Mouse (Mus musculus) G1E-ER4 (cell line): ENCODE measurements around the gene Slc6a21. TPM values are rescaled to one million over a fixed set of nuclear protein-coding genes. Genes with fewer than 3 reads are reported as not detected.

Source experiments
- GATA1 ChIP-seq: IDR thresholded peaks from one replicate; pipeline ENCODE4 v1.8.0; 2012; ENCODE audit warnings: low read length, inconsistent platforms
- polyA plus RNA-seq: library from polyadenylated mRNA; stranded (reverse); fragments of >175 nt; gene quantifications from 2 replicates; pipeline ENCODE4 v1.2.3, GENCODE M21; 2012

Gene Slc6a21
- polyA plus RNA-seq, 1 experiment = not detected

DNA sequence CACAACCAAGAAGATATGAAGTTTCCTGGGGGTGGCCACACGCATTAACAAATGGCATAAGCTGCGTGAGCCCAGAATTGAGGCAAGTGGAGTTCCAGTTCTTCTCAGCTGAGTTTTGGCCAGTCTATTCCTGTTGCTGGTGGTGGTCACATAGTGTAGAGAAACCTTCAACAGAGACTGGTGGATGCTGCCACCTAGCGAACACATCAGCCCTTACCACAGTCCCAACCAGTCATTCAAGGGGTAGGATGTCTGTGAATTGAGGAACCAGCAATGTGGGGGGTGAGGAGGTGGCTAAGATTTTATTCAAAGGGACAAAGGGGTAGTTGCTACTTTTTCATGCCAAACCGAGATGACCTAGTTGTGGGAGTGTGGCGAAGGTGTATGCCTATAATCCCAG lies 22.4 kb downstream of the Slc6a21 start:
- no peak for TF ChIP-seq GATA1

DNA sequence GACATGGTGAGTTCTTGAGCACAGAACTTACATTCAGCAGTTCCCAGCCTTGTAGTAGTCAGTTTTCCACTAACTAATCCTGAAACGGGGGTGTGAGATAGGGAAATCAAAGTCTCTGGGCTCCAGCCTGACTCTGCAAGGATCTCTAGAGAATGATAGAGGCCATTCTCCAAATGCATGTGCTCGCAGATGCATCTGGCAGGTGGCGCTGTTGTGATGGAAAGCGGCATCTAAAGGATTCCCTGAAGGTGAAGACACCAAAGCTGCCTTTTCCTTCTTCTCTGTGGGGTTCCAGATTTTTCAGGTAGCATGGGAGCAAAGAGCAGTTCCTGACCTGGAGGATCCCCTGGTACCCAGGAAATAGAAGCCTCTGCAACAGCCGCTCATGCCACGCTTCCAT lies 23.0 kb downstream of the Slc6a21 start:
- no peak for TF ChIP-seq GATA1

DNA sequence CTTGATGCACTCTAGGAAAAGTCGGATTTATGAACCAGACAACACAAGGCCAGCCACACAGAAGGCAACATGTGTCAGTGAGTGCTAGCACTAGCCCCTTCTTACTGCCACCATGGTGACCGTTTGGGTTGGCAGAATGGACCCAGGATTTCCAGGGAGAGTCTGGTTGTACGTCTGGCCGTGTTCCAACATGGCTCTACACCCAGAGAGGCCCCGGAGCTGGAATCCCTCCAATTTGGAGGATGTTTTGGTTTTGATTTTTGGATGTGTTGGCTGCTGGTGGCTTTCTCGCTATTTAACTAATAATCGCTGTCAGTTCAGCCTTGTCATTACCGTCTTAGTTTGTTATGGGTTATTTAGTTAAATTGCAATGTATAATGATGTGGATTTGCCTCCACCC lies 25.3 kb downstream of the Slc6a21 start:
- TF ChIP-seq GATA1 = no peak

DNA sequence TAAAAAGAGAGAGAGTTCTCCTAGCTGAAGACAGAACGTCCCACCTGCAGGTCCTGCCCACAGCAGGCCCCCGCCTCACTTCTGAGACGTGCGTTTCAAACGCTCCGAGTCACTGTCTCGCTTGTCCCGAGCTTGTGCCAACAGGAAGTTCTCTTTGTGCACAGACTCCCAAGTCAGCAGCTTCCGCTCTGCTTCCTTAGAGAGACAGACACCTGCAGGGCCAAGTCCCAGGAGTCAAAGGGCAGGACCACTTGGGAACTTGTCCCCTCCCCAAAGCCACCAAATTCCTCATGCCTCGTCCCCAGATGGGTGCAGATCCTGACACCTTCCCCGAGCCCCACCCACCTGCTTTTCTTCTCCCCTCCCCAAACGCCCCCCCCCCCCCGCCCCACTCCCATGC lies 27.6 kb downstream of the Slc6a21 start:
- TF ChIP-seq GATA1 = no peak

DNA sequence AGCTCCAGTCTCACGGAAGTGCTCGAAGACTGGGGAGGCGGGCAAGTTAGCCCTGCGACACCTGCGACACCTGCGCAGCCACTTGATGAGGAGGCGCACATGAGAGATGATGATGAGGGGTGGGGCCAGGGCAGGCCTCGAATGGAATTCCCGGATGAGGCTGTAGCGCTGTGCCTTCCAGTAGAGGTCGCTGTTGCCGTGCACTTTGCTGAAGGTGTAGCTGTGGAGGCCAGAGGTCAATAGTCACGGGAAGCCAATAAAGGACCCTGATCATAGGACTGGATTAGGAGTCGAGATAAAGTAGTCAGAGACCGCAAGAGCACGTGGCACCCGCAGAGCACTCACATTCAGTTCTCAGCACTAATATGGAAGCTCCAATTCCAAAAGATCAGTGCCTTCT lies 28.0 kb downstream of the Slc6a21 start:
- no peak for TF ChIP-seq GATA1

DNA sequence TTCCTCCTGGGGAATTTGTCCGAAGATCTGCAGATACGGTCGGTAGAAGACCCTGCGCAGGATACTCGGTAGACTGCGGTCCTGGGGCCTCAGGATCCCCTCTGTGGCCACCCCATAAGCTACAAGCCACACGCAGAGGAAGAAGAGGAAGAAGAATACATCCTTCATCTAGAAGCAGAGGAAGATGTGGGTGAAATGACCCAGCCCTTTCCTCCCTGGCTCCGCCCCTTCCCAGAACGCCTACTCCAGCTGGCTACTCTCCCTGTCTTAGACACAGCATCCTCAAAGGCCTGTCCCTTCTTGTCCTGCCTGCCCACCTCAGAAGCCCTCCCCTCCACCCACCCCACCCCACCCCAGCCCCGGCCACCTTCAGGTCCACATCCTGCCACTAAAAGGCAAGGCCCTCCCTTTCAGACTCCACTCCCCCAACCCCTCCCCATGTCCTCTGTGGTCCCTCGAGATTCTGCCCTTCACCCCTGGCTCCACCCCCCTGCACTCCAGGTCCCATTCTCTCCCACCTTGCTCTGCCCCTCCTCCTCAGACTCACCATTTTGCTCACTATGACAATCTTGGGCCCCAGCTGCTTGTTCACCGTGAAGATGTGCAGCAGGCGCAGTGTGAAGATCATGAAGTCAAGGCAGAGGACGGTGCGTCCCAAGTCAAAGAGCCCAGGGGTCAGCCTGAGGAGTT lies 31.4 kb downstream of the Slc6a21 start:
- no peak for TF ChIP-seq GATA1

DNA sequence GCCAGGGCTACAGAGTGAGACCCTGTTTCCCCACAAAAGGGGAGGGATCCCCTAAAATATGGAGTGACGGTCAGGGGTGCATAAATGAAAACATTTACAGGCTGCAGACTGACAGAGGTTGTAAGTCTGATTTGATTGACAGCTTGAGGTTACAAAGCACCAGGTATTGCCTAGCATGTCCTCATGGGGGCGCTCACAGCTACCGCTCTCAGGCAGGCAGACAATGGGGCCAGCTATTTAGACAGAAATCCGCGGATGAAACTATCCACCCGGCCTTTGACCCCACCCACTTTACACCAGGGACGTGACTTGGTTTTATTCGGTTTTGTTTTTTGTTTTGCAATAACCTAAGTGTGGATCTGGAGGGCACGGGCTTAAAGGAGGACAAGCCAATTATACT lies 32.1 kb downstream of the Slc6a21 start:
- TF ChIP-seq GATA1 = no peak

DNA sequence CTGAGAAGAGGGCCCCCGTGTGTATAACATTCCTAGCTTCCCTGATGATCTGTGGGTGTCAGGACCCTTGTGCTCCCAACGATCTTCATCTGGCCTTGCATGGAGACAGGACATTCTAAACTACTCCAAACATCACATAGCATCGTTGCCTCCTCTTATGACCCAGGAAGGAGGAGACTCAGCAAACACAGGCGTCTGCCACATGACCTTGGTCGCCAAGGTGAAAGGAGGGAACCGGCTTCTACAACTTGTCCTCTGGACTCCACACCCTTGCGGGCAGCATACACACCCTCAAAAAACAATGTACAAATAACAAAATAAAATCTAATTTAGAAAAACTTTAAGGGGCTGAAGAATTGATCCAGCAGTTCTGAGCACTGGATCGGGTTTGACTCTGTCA lies 34.7 kb downstream of the Slc6a21 start:
- no peak for TF ChIP-seq GATA1

DNA sequence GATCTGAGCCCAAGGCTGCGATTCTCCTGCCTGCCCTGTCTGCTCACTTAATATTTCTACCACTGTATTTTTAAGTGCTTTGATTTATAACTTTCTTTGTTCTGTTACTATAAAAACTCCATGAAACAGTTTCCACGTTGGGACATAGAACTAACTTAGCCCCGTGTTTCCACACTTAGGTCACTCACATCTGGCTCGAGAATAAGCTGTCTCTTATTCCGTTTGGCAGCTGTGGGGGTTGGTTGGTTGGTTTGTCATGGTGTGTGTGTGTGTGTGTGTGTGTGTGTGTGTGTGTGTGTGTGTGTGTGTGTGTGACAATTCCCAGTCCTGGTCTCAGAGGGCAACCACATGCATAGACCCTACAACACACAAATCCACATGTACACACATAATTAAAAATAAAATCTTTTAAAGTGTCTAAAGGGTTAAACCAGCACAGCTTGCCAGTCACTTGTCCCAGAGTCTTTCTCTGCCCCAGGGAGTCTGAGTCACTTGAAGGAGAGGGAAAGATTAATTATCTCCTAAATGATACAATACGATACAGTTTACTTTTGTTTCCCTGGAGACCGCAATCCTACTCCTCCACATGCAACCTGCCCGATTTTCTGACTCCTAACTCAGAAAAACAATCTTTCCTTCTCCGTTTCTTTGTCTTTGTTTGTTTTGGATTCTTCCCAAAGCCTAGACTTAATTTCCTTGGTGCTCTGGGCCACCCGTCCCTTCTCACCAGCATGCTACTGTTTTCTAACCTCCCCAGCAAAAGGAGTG lies 35.6 kb downstream of the Slc6a21 start:
- no peak for TF ChIP-seq GATA1

DNA sequence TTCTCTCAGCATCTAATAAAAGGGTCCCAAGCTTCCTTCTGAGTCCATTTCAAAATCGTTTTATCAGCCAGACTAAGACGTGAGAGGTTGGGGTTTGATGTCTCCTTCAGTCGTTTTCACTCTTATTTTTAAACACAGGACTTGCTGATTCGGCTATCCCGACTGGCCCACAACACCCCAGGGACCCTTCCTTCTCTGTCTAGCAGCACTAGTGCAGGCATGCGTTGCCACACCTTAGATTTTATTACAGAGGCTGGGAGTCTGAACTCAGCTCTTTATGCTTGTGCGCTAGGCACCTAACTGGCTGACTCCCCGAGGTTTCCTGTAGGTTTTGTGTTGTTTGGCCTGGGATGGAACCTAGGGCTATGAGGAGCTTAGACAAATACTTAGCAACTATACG lies 36.2 kb downstream of the Slc6a21 start:
- TF ChIP-seq GATA1 = no peak

DNA sequence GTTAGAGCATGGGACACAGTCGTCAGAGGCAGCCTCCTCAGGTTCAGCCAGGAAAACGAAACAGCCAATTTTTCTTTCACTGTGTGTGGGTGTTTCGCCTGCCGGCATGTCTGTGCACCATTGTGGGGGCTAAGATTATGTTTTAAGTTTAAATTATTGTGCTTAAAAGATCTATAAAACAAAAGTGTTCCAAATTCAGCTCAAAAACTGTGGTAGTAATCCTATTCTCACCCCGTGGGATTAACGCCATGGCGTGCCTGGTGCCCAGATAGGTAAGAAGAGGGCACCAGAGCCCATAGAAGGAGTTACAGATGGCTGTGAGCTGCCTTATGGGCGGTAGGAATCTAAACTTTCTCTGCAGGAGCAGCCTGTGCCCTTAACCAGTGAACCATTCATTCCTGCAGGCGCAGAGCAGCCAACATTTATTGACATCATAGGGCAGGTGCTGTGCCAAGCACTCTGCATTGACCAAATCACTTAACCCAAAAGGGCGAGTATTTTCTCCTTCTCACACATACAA lies 37.9 kb downstream of the Slc6a21 start:
- TF ChIP-seq GATA1 = no peak

DNA sequence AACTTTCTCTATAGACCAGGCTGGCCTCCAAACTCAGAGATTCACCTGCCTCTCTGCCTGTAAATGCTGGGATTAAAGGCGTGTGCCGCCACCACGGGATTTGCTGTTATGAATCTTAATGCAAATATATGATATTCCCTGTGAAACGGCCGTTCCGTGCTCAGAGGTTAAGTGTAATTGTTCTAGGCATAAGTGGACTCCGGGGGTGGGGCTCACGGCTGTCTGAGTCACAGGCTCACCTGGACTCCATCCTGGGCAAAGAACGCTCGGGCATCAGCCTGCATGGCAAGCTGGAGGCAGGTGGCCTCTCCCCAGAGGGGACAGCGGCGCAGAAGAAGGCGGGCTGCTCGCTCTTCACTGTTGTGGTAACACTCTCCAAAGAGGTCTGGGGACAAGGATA lies 39.2 kb downstream of the Slc6a21 start:
- TF ChIP-seq GATA1 = no peak

DNA sequence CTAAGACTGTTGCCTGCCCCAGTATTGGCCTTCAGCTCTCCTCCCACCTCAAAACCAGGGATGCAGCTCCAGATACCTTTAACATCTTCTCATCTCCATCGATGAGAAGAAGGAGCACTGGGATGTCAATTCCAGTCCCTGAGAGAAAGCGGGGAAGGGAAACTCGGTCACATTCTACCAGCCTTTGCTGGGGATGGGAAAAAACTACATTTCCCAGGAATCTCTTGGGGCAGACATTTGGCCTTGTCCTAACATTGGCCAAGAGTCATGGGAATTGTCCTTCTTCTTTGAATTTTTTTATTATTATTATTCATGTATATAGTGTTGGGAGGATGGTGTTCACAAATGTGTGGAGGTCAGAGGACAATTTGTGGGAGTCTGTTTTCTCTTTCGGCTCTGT lies 44.9 kb downstream of the Slc6a21 start:
- no peak for TF ChIP-seq GATA1

DNA sequence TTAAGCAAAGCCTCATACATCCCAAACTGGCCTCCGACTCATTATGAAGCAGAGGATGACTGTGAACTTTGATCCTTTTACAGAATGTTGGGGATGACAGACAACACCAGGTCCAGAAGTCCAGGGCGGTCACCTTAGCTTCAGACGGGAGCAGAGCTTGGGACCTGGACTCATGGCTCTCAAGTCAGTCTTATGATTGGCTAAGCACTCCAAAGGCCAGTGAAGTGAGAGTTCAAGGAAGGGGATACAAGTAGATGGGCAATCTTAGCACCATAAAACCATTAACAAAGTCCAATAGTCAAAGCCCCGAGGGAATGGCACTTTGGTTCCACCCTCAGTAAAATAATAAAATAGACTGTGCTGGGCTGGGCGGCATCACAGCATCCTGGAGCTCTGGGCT lies 45.8 kb downstream of the Slc6a21 start:
- TF ChIP-seq GATA1 = no peak

DNA sequence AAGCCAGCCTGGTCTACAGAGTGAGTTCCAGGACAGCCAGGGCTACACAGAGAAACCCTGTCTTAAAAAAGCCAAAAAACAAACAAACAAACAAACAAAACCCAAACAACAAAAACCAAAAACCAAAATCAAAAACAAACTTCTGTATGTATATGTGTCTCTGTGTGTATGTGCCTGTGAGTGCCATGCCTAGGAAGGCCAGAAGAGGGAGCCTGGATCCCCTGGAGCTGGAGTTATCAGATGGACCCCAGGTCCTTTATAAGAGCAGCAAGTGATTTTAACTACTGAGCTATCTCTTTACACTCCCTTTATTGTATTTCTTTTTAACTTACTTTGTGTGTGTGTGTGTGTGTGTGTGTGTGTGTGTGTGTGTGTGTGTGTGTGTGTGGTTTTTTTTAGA lies 48.5 kb downstream of the Slc6a21 start:
- no peak for TF ChIP-seq GATA1

DNA sequence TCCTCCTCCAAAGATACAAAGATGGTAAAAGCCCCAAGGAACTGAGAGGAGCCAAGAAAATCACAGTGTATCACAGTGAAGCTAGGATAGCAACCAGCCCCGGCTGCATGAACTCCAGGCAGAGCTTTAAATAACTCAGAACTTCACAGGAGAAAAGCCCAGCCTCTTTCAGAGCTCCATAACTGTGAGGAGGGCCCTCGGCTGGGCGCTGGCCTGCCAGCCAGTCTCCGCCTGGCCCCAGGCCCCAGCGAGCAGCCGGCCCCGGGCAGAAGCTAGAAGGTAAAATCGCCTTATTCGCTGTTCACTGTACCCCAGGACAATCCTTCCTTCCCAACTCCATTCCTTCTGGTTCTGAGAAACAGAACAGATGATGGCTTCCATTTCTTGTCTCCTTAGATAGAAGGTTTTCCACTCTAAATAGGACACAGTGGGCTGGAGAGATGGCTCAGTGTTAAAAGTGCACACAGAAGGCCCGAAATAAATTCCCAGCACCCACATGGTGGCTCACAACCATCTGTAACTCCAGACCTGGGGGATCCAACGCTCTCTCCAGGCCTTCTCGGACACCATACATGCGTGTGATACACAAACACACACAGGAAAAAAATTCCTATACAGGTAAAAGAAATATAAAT lies 51.6 kb downstream of the Slc6a21 start:
- no peak for TF ChIP-seq GATA1

DNA sequence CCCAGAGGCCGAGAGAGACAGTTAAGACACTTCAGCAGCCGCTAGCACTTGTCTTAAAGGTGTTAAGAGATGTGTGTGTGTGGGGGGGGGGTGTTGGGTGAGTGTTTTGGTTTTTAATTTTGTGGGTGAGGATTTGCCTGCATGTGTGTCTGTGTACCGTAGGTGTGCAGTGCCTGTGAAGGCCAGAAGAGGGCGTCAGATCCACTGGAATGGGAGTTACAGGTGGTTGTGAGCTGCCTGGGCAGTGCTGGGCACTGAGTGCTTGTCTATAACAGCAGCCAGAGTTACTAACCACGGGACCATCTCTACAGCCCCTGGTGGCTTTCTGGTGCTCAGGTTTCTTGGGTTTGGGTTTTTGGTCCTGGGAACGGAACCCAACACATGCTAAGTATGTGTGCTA lies 54.2 kb downstream of the Slc6a21 start:
- no peak for TF ChIP-seq GATA1
